Mouse (Mus musculus) spleen, adult 2 months (tissue): ENCODE measurements around the gene Gpatch8.

Experiments used
- CTCF ChIP-seq: fragments of 200-500 bp; IDR thresholded peaks from 2 replicates; pipeline ENCODE4 v1.5.1; 2011; ENCODE audit warnings: mild to moderate bottlenecking, inconsistent platforms; ENCODE audit not compliant: insufficient read depth, insufficient read length, insufficient replicate concordance; ENCODE audit errors: extremely low read depth
- POLR2A ChIP-seq: fragments of 200-500 bp; IDR thresholded peaks from 2 replicates; pipeline ENCODE4 v1.6.1; 2011; ENCODE audit warnings: low read depth, low read length, inconsistent platforms

- TF ChIP-seq CTCF (peak; percentile 91; the same call in 1 of the 2 replicates), POLR2A (no peak)
Observed at GRCm38 (mm10) chr11:102578341-102579118, 22.3 kb upstream of the Gpatch8 start.
